Mouse (Mus musculus): ENCODE measurements around the gene Ostc.

GRCm38 (mm10) chr3:130684276-130685013, 24.8 kb downstream of the Ostc start:
- TF ChIP-seq CTCF (IDR thresholded peaks at IDR 0.05; ENCODE audit: low read depth, low read length) (no peak), POLR2A (IDR thresholded peaks at IDR 0.05; ENCODE audit: borderline replicate concordance, low read depth, low read length) (no peak)

Measured in bone marrow macrophage, adult 2 months (primary cell).